Mouse (Mus musculus): ENCODE results near the gene Myo9a. TPM values are rescaled to one million over a fixed set of nuclear protein-coding genes. Genes with fewer than 3 reads are reported as not detected.

Myo9a gene
- total and polyA plus RNA-seq, 3 experiments: 1.6 to 2.6 (median 2.0) TPM

DNA sequence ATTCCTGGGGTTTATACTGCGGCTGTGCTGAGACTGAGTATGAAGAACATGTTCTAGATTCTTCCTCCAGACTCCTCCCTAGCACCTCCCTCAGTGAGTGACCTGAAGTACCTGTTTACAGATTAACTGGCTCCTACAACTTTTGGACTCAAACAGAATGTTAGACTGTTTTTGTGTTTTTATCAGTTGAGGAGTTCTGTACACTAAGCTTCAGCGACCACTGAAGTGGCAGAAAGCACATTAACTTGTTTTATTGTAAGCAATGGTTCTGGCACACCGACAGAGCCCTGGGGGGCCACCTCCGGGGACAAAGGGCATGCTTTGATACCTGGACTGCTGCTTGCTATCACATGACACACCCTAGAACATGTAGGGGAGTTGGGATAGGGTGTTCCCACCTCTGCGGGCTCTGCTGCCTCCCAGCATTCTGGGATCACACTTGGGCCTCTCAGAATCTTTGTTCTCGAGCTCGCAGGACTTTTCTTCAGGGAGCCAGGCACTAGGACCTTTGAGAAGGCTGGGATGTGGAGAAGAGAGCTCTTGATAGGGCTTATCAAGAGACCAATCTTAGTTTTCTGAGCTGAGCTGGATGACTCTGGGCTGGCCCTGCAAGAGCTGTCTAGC lies 34.3 kb upstream of the Myo9a start:
- Histone ChIP-seq H3K4me1 (ENCODE audit: control insufficient read depth in 1 of 2, insufficient read depth in 2 of 2) (peaks cover 0 to 6% of the 10 kb centered on the region in 2 experiments; a peak in 1 of 4 replicates), H3K27ac (ENCODE audit: insufficient read depth, low read depth) (no peak overlapping the region), H3K4me3 (replicated peaks in 1 of 3; ENCODE audit: low read depth in 2 of 3, low read length in 2 of 3, poor library complexity in 1 of 3) (no peak overlapping the region), H3K27me3 (replicated peaks) (peaks cover 6% of the 10 kb centered on the region), H3K4me2 (ENCODE audit: insufficient read depth, low read depth, poor library complexity, severe bottlenecking) (no peak overlapping the region), H3K36me3 (replicated peaks in 1 of 2; ENCODE audit: control insufficient read depth in 1 of 2, insufficient read depth in 1 of 2, low read length in 1 of 2) (no peaks in the 10 kb centered on the region), H3K9me3 (replicated peaks; ENCODE audit: low read length) (peaks cover 3% of the 10 kb centered on the region), H3K79me2 (replicated peaks; ENCODE audit: control insufficient read depth, extremely low read depth, insufficient read depth, poor library complexity, severe bottlenecking) (no peaks in the 10 kb centered on the region), H3K9ac (ENCODE audit: insufficient read depth, low read depth) (no peak overlapping the region)
- no peak for TF ChIP-seq TCF12 (IDR thresholded peaks at IDR 0.05; ENCODE audit: low read depth, low read length)
- no peak for TF ChIP-seq MXI1 (IDR thresholded peaks at IDR 0.05; ENCODE audit: low read depth, low read length)
- no peak for TF ChIP-seq ZMIZ1 (IDR thresholded peaks at IDR 0.05; ENCODE audit: low read depth, low read length)
- TF ChIP-seq ZC3H11A (IDR thresholded peaks at IDR 0.05; ENCODE audit: low read depth, low read length): no peak
- no peak for TF ChIP-seq POLR2A (IDR thresholded peaks at IDR 0.05; ENCODE audit: low read depth, low read length)
- no peak for TF ChIP-seq USF2 (conservative IDR thresholded peaks at IDR 0.05; ENCODE audit: low read depth, low read length)
- TF ChIP-seq RAD21 (IDR thresholded peaks at IDR 0.05; ENCODE audit: low read depth, low read length): no peak
- no peak for TF ChIP-seq CHD1 (IDR thresholded peaks at IDR 0.05; ENCODE audit: low read depth, low read length)
- no peak for TF ChIP-seq MAX (IDR thresholded peaks at IDR 0.05; ENCODE audit: low read length)
- TF ChIP-seq ETS1 (conservative IDR thresholded peaks at IDR 0.05; ENCODE audit: low read depth, low read length): no peak
- TF ChIP-seq CHD2 (IDR thresholded peaks at IDR 0.05; ENCODE audit: low read length): no peak
- in situ Hi-C loops (cut with MboI; ENCODE audit: low pct_ligation_motif_present, low pct_unique_long_range_greater_than_20kb, low sequenced_read_pairs): no loop called here
- DNase-seq (ENCODE audit: extremely low read depth): no peak
- dilution Hi-C loops (cut with MboI; ENCODE audit: extremely low pct_ligation_motif_present, extremely low pct_unique_long_range_greater_than_20kb, low sequenced_read_pairs): no loop called here

DNA sequence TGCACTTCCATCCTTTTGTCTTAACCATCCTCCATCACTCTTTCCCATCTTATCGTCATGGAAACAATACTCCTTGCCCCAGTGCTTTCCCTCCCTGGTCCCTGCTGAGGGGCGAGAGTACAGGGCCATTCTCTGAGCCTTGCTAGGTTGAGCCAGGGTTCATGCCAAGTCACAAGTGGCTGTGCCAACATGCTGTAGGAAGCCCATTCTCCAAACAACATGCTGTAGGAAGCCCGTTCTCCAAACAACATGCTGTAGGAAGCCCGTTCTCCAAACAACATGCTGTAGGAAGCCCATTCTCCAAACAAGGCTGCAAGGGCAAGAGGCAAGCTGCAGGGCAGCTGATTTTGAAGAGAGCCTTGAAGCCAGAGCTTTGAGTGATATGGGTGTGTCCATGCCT lies 32.5 kb upstream of the Myo9a start:
- Histone ChIP-seq H3K9ac (ENCODE audit: insufficient read depth, low read depth) (no peak overlapping the region), H3K36me3 (replicated peaks in 1 of 2; ENCODE audit: control insufficient read depth in 1 of 2, insufficient read depth in 1 of 2, low read length in 1 of 2) (no peaks in the 10 kb centered on the region), H3K79me2 (replicated peaks; ENCODE audit: control insufficient read depth, extremely low read depth, insufficient read depth, poor library complexity, severe bottlenecking) (no peaks in the 10 kb centered on the region), H3K27me3 (replicated peaks) (peaks cover 14% of the 10 kb centered on the region), H3K9me3 (replicated peaks; ENCODE audit: low read length) (peaks cover 3% of the 10 kb centered on the region), H3K27ac (ENCODE audit: insufficient read depth, low read depth) (no peak overlapping the region), H3K4me2 (ENCODE audit: insufficient read depth, low read depth, poor library complexity, severe bottlenecking) (no peak overlapping the region), H3K4me3 (replicated peaks in 1 of 3; ENCODE audit: low read depth in 2 of 3, low read length in 2 of 3, poor library complexity in 1 of 3) (no peak overlapping the region), H3K4me1 (ENCODE audit: control insufficient read depth in 1 of 2, insufficient read depth in 2 of 2) (peaks cover 0 to under 1% of the 10 kb centered on the region in 2 experiments; a peak in 2 of 4 replicates)
- dilution Hi-C loops (cut with MboI; ENCODE audit: extremely low pct_ligation_motif_present, extremely low pct_unique_long_range_greater_than_20kb, low sequenced_read_pairs): no loop called here
- in situ Hi-C loops (cut with MboI; ENCODE audit: low pct_ligation_motif_present, low pct_unique_long_range_greater_than_20kb, low sequenced_read_pairs): no loop called here
- TF ChIP-seq KAT2A (IDR thresholded peaks at IDR 0.05; ENCODE audit: insufficient replicate concordance, low read length) (no peak), ELF1 (IDR thresholded peaks at IDR 0.05; ENCODE audit: low read depth, low read length) (no peak), JUND (conservative IDR thresholded peaks at IDR 0.05; ENCODE audit: low read depth, low read length) (no peak), TBP (conservative IDR thresholded peaks at IDR 0.05; ENCODE audit: low read depth, low read length) (no peak), IRF4 (IDR thresholded peaks at IDR 0.05; ENCODE audit: low read depth, low read length) (no peak), MAZ (IDR thresholded peaks at IDR 0.05; ENCODE audit: low read depth, low read length) (no peak), SIN3A (IDR thresholded peaks at IDR 0.05; ENCODE audit: low read length) (no peak), GABPA (IDR thresholded peaks at IDR 0.05; ENCODE audit: insufficient replicate concordance, low read depth, low read length) (no peak), TCF12 (IDR thresholded peaks at IDR 0.05; ENCODE audit: low read depth, low read length) (no peak), UBTF (IDR thresholded peaks at IDR 0.05; ENCODE audit: low read depth, low read length) (no peak), MAX (IDR thresholded peaks at IDR 0.05; ENCODE audit: low read length) (no peak), RCOR1 (conservative IDR thresholded peaks at IDR 0.05; ENCODE audit: low read depth, low read length) (no peak), ZMIZ1 (IDR thresholded peaks at IDR 0.05; ENCODE audit: low read depth, low read length) (no peak), CHD2 (IDR thresholded peaks at IDR 0.05; ENCODE audit: low read length) (no peak), RAD21 (IDR thresholded peaks at IDR 0.05; ENCODE audit: low read depth, low read length) (no peak), E2F4 (IDR thresholded peaks at IDR 0.05; ENCODE audit: insufficient replicate concordance, low read depth, low read length) (no peak)
- no peak for DNase-seq (ENCODE audit: extremely low read depth)
